Mouse (Mus musculus): Measurements from ENCODE around the gene Asb1. TPM values are rescaled to one million over a fixed set of nuclear protein-coding genes. Genes with fewer than 3 reads are reported as not detected.

Gene Asb1
- polyA plus RNA-seq, 1 experiment from 2014 or later = 14.9 TPM

DNA sequence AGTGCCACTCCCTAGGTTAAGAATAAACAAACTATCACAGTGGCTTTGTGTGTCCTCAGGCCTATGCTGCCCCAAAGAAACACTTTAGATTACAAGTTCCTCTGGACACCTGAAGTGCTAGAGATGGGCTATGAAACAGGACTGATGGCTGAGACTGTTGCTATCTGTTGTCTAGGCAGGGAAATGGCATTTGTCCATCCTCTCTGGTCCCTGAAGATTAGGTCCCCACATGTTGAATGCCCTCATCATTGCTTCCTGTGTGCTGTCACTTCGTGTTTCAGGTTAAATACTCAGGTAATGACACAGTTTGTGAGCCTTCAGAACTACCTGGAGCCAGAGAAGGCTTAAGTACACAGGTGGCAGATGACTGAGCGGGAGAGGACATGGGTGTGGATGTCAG lies 8.7 kb downstream of the Asb1 start:
- Histone ChIP-seq H3K4me2 (ENCODE audit: low read length) (no peak overlapping the region), H3K4me3 (replicated peaks; ENCODE audit: low read depth, low read length) (no peak overlapping the region), H3K36me3 (ENCODE audit: control insufficient read depth, insufficient read depth, low read length) (peaks cover 72% of the 10 kb centered on the region), H3K27me3 (ENCODE audit: control insufficient read depth, insufficient read depth, low read length) (no peaks in the 10 kb centered on the region), H3K9ac (replicated peaks; ENCODE audit: low read length) (no peak overlapping the region), H3K4me1 (ENCODE audit: control insufficient read depth, insufficient read depth, low read length) (no peaks in the 10 kb centered on the region), H3K27ac (replicated peaks; ENCODE audit: low read depth, low read length) (no peak overlapping the region), H3K9me3 (ENCODE audit: control insufficient read depth, low read length) (no peaks in the 10 kb centered on the region)
- DNase-seq = no peak
- ATAC-seq (ENCODE audit: low FRiP score, low TSS enrichment) = no peak
- 87% methylated on average over 2 of the region's 2 CpGs for WGBS

DNA sequence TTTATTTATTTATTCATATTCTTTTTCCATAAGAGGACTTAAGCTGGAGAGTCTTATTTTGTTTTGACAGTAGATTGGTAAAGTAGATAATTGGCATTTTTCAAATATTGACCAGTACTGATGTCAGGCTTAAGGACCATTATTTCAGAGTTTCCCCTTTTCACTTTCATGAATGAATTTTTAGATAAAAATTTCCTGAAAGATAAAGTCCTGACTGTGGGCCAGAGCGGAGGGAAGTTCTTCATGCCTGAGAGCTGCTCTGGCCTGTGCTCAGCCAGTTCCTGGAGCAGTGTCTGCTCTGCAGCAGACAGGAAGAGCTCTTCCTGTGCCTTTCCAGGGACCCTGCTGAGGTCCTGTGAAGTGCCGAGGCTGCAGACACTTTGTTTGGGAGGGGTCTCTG lies 16.8 kb downstream of the Asb1 start:
- DNase-seq (no peak), ATAC-seq (ENCODE audit: low FRiP score, low TSS enrichment) (no peak)
- Histone ChIP-seq H3K36me3 (ENCODE audit: control insufficient read depth, insufficient read depth, low read length) (peaks cover 69% of the 10 kb centered on the region), H3K4me1 (ENCODE audit: control insufficient read depth, insufficient read depth, low read length) (no peaks in the 10 kb centered on the region), H3K9me3 (ENCODE audit: control insufficient read depth, low read length) (no peaks in the 10 kb centered on the region), H3K4me2 (ENCODE audit: low read length) (no peak overlapping the region), H3K9ac (replicated peaks; ENCODE audit: low read length) (no peak overlapping the region), H3K27me3 (ENCODE audit: control insufficient read depth, insufficient read depth, low read length) (no peaks in the 10 kb centered on the region), H3K4me3 (replicated peaks; ENCODE audit: low read depth, low read length) (no peak overlapping the region), H3K27ac (replicated peaks; ENCODE audit: low read depth, low read length) (no peak overlapping the region)
- 67% methylated on average over 2 of the region's 2 CpGs for WGBS

DNA sequence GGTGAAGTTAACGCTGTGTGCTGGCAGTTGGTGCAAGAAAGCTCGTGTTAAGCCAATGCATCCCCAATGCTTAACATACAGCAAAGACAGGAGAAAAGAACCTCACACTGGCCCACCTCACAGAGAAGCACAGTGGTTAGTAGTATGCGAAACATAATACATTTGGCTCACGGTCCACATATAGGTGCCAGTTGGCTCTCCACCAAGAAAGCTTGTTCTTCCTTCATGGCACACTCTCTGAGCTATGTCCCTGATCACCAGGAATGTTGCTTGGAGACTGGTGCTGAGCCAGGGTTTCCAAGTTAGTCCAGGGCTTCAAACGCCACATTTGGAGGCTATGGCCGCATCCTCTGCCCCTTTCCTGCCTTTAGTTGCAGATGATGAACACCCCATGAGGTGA lies 20.9 kb downstream of the Asb1 start:
- Histone ChIP-seq H3K4me2 (ENCODE audit: low read length) (no peak overlapping the region), H3K9me3 (ENCODE audit: control insufficient read depth, low read length) (no peaks in the 10 kb centered on the region), H3K4me3 (replicated peaks; ENCODE audit: low read depth, low read length) (no peak overlapping the region), H3K4me1 (ENCODE audit: control insufficient read depth, insufficient read depth, low read length) (no peaks in the 10 kb centered on the region), H3K27me3 (ENCODE audit: control insufficient read depth, insufficient read depth, low read length) (no peaks in the 10 kb centered on the region), H3K36me3 (ENCODE audit: control insufficient read depth, insufficient read depth, low read length) (peaks cover 30% of the 10 kb centered on the region), H3K27ac (replicated peaks; ENCODE audit: low read depth, low read length) (no peak overlapping the region), H3K9ac (replicated peaks; ENCODE audit: low read length) (no peak overlapping the region)
- ATAC-seq (ENCODE audit: low FRiP score, low TSS enrichment) (no peak), DNase-seq (peak; percentile 8)
- 89% methylated on average over 6 of the region's 6 CpGs for WGBS

DNA sequence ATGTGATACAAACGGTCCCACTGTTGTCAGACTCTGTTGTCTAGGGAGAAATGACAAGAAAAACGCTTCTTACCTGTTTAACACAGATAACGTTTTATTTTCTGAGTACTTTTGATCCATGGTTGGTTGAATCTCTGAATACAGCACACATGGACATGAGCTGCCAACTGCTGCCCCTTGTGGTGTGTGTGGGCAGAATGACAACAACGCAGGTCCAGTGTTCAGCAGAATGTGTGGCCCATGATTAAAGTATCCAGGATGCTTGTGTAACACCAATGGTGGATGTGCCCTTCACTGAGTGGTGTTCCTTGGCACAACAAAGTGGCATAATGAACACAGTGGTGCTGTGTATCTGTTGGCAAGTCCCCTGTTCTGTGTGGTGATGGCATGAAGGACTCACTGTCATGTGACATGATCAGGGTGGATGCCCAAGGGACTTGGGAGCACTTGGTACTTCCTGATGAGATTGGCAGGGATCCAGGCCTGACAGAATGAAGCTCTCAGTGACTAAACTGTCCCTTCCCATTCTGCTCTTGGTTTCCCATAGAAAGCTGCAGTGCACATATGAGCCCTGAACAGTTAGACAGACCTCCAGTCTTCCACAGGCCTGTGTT lies 22.7 kb downstream of the Asb1 start:
- DNase-seq (peak; percentile 23), ATAC-seq (ENCODE audit: low FRiP score, low TSS enrichment) (no peak)
- peaks cover 16% of the 10 kb centered on the region for H3K36me3 ChIP-seq (ENCODE audit: control insufficient read depth, insufficient read depth, low read length)
- no peak overlapping the region for H3K4me2 ChIP-seq (ENCODE audit: low read length)
- H3K4me3 ChIP-seq (replicated peaks; ENCODE audit: low read depth, low read length) = no peak overlapping the region
- no peaks in the 10 kb centered on the region for H3K27me3 ChIP-seq (ENCODE audit: control insufficient read depth, insufficient read depth, low read length)
- no peaks in the 10 kb centered on the region for H3K4me1 ChIP-seq (ENCODE audit: control insufficient read depth, insufficient read depth, low read length)
- 86% methylated on average over 4 of the region's 4 CpGs for WGBS
- H3K9me3 ChIP-seq (ENCODE audit: control insufficient read depth, low read length) = no peaks in the 10 kb centered on the region
- no peak overlapping the region for H3K27ac ChIP-seq (replicated peaks; ENCODE audit: low read depth, low read length)
- H3K9ac ChIP-seq (replicated peaks; ENCODE audit: low read length) = no peak overlapping the region

DNA sequence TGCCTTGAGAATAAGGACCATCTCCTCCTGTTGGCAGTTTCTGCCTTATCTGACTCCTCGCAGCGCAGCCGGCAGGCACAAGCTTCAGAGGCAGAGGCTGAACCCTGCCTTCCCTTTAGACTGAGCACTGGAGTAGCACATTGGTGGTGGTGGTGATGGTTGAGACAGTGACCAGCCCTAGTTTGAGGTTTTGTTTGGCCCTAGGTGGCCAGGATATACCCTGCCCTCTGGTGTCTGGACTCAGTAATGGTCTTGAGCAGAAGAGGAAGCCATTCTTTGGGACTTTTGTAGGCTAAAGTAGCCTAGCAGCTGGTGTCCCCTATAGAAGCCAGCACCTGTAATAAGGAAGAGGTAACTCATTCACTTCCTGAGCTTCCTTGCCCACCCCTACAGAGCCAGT lies 23.7 kb downstream of the Asb1 start:
- Histone ChIP-seq H3K4me3 (replicated peaks; ENCODE audit: low read depth, low read length) (no peak overlapping the region), H3K4me1 (ENCODE audit: control insufficient read depth, insufficient read depth, low read length) (no peaks in the 10 kb centered on the region), H3K9ac (replicated peaks; ENCODE audit: low read length) (no peak overlapping the region), H3K27me3 (ENCODE audit: control insufficient read depth, insufficient read depth, low read length) (no peaks in the 10 kb centered on the region), H3K4me2 (ENCODE audit: low read length) (no peak overlapping the region), H3K27ac (replicated peaks; ENCODE audit: low read depth, low read length) (no peak overlapping the region), H3K9me3 (ENCODE audit: control insufficient read depth, low read length) (no peaks in the 10 kb centered on the region), H3K36me3 (ENCODE audit: control insufficient read depth, insufficient read depth, low read length) (peaks cover 11% of the 10 kb centered on the region; the same call in 1 of the 2 replicates)
- DNase-seq (no peak), ATAC-seq (ENCODE audit: low FRiP score, low TSS enrichment) (no peak)
- 65% methylated on average over 3 of the region's 3 CpGs for WGBS

DNA sequence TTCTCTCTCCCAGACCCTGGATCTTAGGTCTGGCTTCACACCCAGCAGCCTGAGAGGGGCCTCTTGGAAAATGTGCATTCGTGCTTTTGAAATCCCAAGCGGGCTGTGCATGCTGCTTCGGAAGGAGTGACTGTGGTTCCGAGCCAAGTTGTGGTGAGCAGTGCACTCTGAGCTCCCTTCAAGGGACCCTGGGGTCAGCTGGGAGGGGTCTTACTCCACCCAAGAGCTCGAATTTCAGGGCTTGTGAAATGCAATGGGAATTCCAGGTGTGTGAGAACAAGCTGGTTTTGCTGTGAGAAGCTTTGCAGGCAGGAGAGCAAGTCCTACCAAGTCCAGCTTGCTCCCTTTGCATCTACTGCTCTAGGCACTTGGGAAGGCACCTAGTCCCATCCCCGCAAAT lies 24.3 kb downstream of the Asb1 start:
- Histone ChIP-seq H3K4me3 (replicated peaks; ENCODE audit: low read depth, low read length) (no peak overlapping the region), H3K4me2 (ENCODE audit: low read length) (no peak overlapping the region), H3K27ac (replicated peaks; ENCODE audit: low read depth, low read length) (no peak overlapping the region), H3K9ac (replicated peaks; ENCODE audit: low read length) (no peak overlapping the region), H3K9me3 (ENCODE audit: control insufficient read depth, low read length) (no peaks in the 10 kb centered on the region), H3K36me3 (ENCODE audit: control insufficient read depth, insufficient read depth, low read length) (peaks cover 5% of the 10 kb centered on the region; the same call in 1 of the 2 replicates), H3K27me3 (ENCODE audit: control insufficient read depth, insufficient read depth, low read length) (no peaks in the 10 kb centered on the region), H3K4me1 (ENCODE audit: control insufficient read depth, insufficient read depth, low read length) (no peaks in the 10 kb centered on the region)
- DNase-seq (no peak), ATAC-seq (ENCODE audit: low FRiP score, low TSS enrichment) (no peak)
- 82% methylated on average over 6 of the region's 6 CpGs for WGBS

DNA sequence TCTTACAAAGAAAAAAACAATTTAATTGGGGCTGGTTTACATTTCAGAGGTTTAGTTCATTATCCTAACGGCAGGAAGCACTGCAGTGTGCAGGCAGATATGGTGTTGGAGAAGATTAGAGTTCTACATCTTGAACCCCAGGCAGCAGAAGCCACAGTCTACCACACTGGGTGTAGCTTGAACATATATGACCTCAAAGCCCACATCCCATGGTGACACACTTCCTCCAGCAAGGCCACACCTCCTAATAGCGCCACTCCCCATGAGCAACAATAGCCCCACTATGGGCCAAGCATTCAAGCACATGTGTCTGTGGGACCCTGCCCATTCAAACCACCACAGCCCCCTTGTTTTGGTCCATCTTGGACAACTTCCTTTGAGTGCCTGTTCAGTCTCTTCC lies 26.9 kb downstream of the Asb1 start:
- Histone ChIP-seq H3K4me1 (ENCODE audit: control insufficient read depth, insufficient read depth, low read length) (no peaks in the 10 kb centered on the region), H3K9me3 (ENCODE audit: control insufficient read depth, low read length) (no peaks in the 10 kb centered on the region), H3K27ac (replicated peaks; ENCODE audit: low read depth, low read length) (no peak overlapping the region), H3K36me3 (ENCODE audit: control insufficient read depth, insufficient read depth, low read length) (no peaks in the 10 kb centered on the region), H3K9ac (replicated peaks; ENCODE audit: low read length) (no peak overlapping the region), H3K4me2 (ENCODE audit: low read length) (no peak overlapping the region), H3K27me3 (ENCODE audit: control insufficient read depth, insufficient read depth, low read length) (no peaks in the 10 kb centered on the region), H3K4me3 (replicated peaks; ENCODE audit: low read depth, low read length) (no peak overlapping the region)
- no peak for ATAC-seq (ENCODE audit: low FRiP score, low TSS enrichment)
- WGBS = 83% methylated on average over 2 of the region's 2 CpGs
- DNase-seq = no peak

DNA sequence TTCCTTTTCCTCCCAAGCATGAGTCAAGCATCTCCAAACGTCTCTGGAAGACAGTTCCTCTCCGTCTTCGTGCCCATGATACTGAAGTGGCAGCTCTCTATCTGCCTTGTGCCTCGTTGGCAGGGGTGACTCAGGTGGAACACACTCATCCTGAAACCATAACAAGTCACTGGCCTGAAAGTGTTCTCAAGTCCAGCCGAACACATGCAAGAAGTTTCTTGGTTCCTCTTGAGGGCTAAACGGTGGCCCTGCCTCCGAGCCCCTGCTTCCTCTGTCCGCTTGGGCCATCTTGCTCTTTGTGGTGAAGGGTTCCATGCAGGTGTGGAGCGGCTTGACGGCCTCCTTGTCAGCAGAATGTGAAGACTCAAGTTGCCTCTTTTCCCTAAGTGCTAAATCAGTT lies 32.1 kb downstream of the Asb1 start:
- Histone ChIP-seq H3K27ac (replicated peaks; ENCODE audit: low read depth, low read length) (no peak overlapping the region), H3K4me2 (ENCODE audit: low read length) (no peak overlapping the region), H3K4me3 (replicated peaks; ENCODE audit: low read depth, low read length) (no peak overlapping the region), H3K36me3 (ENCODE audit: control insufficient read depth, insufficient read depth, low read length) (no peaks in the 10 kb centered on the region), H3K4me1 (ENCODE audit: control insufficient read depth, insufficient read depth, low read length) (no peaks in the 10 kb centered on the region), H3K9me3 (ENCODE audit: control insufficient read depth, low read length) (no peaks in the 10 kb centered on the region), H3K9ac (replicated peaks; ENCODE audit: low read length) (no peak overlapping the region), H3K27me3 (ENCODE audit: control insufficient read depth, insufficient read depth, low read length) (no peaks in the 10 kb centered on the region)
- ATAC-seq (ENCODE audit: low FRiP score, low TSS enrichment) (no peak), DNase-seq (no peak)
- WGBS = 88% methylated on average over 10 of the region's 10 CpGs

DNA sequence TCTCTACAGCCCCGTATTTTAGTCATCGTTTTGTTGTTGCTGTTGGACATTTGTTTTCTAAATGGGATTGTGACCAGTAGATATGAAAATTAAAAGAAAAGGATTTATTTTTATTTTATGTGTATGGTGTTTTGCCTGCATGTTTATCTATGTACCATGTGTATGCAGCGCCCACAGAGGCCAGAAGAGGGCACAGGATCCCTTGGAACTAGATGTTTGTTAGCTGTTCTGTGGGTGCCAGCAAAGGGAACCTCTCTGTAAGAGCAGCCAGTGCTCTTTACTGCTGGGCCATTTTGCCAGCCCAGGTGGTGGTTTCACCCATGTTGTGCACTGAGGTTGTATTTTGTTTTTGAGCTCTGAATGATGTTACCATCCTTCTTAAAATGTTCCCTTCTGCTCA lies 33.9 kb downstream of the Asb1 start:
- 74% methylated on average over 3 of the region's 3 CpGs for WGBS
- H3K9ac ChIP-seq (replicated peaks; ENCODE audit: low read length) = no peak overlapping the region
- no peak for ATAC-seq (ENCODE audit: low FRiP score, low TSS enrichment)
- H3K4me3 ChIP-seq (replicated peaks; ENCODE audit: low read depth, low read length) = no peak overlapping the region
- H3K27me3 ChIP-seq (ENCODE audit: control insufficient read depth, insufficient read depth, low read length) = no peaks in the 10 kb centered on the region
- DNase-seq = peak; percentile 82
- H3K27ac ChIP-seq (replicated peaks; ENCODE audit: low read depth, low read length) = no peak overlapping the region
- H3K4me2 ChIP-seq (ENCODE audit: low read length) = no peak overlapping the region
- H3K36me3 ChIP-seq (ENCODE audit: control insufficient read depth, insufficient read depth, low read length) = no peaks in the 10 kb centered on the region
- H3K9me3 ChIP-seq (ENCODE audit: control insufficient read depth, low read length) = no peaks in the 10 kb centered on the region
- H3K4me1 ChIP-seq (ENCODE audit: control insufficient read depth, insufficient read depth, low read length) = no peaks in the 10 kb centered on the region
